ENCODE assay signal across 11 mouse cellular contexts in the genomic region with DNA sequence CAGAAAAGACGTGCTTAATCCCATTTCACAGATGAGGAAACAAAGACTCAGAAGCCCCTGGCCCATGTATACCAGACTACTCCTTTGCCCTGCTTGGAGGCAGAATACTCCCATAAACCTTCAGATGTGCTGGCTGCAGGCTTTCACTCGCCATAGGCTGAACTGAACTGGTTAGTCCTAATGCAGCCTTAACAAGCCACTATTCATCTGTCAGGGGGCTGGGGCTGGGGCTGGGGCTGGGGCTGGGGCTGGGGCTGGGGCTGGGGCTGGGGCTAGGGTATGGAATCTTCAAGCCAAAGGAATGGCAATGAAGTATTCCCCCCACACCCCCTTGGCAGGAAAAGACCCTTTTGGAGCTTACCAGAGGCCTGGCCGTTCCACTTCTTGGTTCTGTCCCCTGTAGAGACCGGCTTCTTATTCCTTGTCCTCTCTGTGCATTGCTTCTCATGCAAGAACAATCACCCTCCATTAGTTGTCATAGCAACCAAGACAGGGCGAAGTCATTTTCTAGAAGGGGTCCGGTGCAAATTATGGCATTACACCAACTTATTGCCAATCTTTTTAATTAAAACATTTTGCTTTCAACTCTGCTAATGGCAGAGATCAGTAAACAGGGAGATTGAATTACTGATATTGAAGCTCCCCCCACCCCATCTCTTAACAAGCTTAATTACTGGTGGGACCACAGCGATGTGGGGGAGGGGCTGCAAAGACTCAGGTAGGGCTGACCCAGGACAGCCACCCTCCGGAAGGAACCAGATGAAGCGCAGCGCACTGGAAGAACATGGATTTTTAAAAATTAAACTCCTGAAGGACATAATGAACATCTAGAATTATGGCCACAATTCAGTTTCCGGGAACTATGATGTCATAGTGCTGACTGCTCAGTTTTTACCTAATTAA.
DNase-seq lines count a peak whose midpoint lies in the region; ATAC-seq and TF ChIP-seq lines count a peak whose summit lies in the region.
"Had no signal": no experiment of that assay in that cellular context is flagged by ENCODE, and none has a peak within 500 bp of the region (broad histone marks: within the 10 kb centered on the region; RNA-seq: fewer than 3 reads in every experiment).

No protein-coding gene starts in this region.

- WGBS in hindbrain, embryonic 12.5 days, result 43% methylated on average over 11 of the region's 11 CpGs
- 40% methylated on average over 11 of the region's 11 CpGs for WGBS in midbrain, postnatal 0 days

- no peaks in the 10 kb centered on the region for H3K27me3 ChIP-seq in hindbrain, embryonic 12.5 days
- H3K27me3 ChIP-seq in midbrain, postnatal 0 days (ENCODE audit: insufficient read depth, low read length), result no peaks in the 10 kb centered on the region
- H3K27me3 ChIP-seq: embryonic facial prominence, embryonic 12.5 days had no signal

- peak; percentile 29 to 32 for DNase-seq in cerebellum, postnatal 10 days
- no peak for DNase-seq in cerebellum, adult 11-12 months
- DNase-seq in embryo, embryonic 11 days, result peak; percentile 34
- DNase-seq in midbrain, postnatal 0 days (ENCODE audit: low spot score), result peak; percentile 59
- DNase-seq in left cerebral cortex, postnatal 4 days, result no peak
- DNase-seq in heart, postnatal 25 days (ENCODE audit: low spot score), result no peak
- DNase-seq: lung, adult 2 months; thymus, postnatal 4 days had no signal

- no peak overlapping the region for H3K4me3 ChIP-seq in hindbrain, embryonic 12.5 days
- no peak overlapping the region for H3K4me3 ChIP-seq in midbrain, postnatal 0 days (ENCODE audit: low read depth, low read length)
- H3K4me3 ChIP-seq: embryonic facial prominence, embryonic 12.5 days had no signal

- no peaks in the 10 kb centered on the region for H3K9me3 ChIP-seq in hindbrain, embryonic 12.5 days (replicated peaks)
- no peaks in the 10 kb centered on the region for H3K9me3 ChIP-seq in midbrain, postnatal 0 days (ENCODE audit: low read length)
- H3K9me3 ChIP-seq: embryonic facial prominence, embryonic 12.5 days had no signal

- 0 out of 2 replicates have a peak overlapping the region, but pooled peaks have one; percentile 11 for H3K9ac ChIP-seq in hindbrain, embryonic 12.5 days
- no peak overlapping the region for H3K9ac ChIP-seq in midbrain, postnatal 0 days (replicated peaks; ENCODE audit: low read length, poor library complexity, severe bottlenecking)
- H3K9ac ChIP-seq: embryonic facial prominence, embryonic 12.5 days had no signal

- ATAC-seq in hindbrain, embryonic 12.5 days (ENCODE audit: low FRiP score), result peak; percentile 75
- ATAC-seq in midbrain, postnatal 0 days (ENCODE audit: low FRiP score), result peak; percentile 61; the same call in 1 of the 2 replicates
- no peak for ATAC-seq in monocyte, adult 5-6 weeks (replicated peaks; ENCODE audit: insufficient number of reproducible peaks, low FRiP score, low TSS enrichment, poor library complexity, severe bottlenecking)

- H3K27ac ChIP-seq in hindbrain, embryonic 12.5 days, result peak overlapping the region; percentile 62
- H3K27ac ChIP-seq in midbrain, postnatal 0 days (ENCODE audit: low read depth, low read length), result no peak overlapping the region
- H3K27ac ChIP-seq: embryonic facial prominence, embryonic 12.5 days had no signal

- H3K4me2 ChIP-seq in hindbrain, embryonic 12.5 days (replicated peaks), result no peak overlapping the region
- H3K4me2 ChIP-seq in midbrain, postnatal 0 days (ENCODE audit: low read depth, low read length, poor library complexity, severe bottlenecking), result no peak overlapping the region
- H3K4me2 ChIP-seq: embryonic facial prominence, embryonic 12.5 days had no signal

- H3K36me3 ChIP-seq in hindbrain, embryonic 12.5 days, result no peaks in the 10 kb centered on the region
- no peaks in the 10 kb centered on the region for H3K36me3 ChIP-seq in midbrain, postnatal 0 days (ENCODE audit: insufficient read depth, low read length)
- H3K36me3 ChIP-seq: embryonic facial prominence, embryonic 12.5 days had no signal

- intact Hi-C loops in left cerebral cortex, postnatal 4 days (cut with DNase I), result no loop called here
- intact Hi-C loops in heart, postnatal 25 days (cut with DNase I), result no loop called here

- no peak for TF ChIP-seq CTCF in midbrain, postnatal 0 days (IDR thresholded peaks at IDR 0.05)

- peaks cover 21% of the 10 kb centered on the region for H3K4me1 ChIP-seq in hindbrain, embryonic 12.5 days
- peaks cover 2% of the 10 kb centered on the region; the same call in 1 of the 2 replicates for H3K4me1 ChIP-seq in midbrain, postnatal 0 days (ENCODE audit: insufficient read depth, low read length)

Comparison
In these comparisons a context has a peak if more than half of its experiments do, and no peak if none do; other contexts are left out.
1. DNase-seq: peak in cerebellum, postnatal 10 days (2 of 2), embryo, embryonic 11 days (single experiment) and midbrain, postnatal 0 days (single experiment); none in cerebellum, adult 11-12 months (single experiment), left cerebral cortex, postnatal 4 days (single experiment) and heart, postnatal 25 days (single experiment).